ENCODE assay signal across 8 mouse cellular contexts in the genomic region with DNA sequence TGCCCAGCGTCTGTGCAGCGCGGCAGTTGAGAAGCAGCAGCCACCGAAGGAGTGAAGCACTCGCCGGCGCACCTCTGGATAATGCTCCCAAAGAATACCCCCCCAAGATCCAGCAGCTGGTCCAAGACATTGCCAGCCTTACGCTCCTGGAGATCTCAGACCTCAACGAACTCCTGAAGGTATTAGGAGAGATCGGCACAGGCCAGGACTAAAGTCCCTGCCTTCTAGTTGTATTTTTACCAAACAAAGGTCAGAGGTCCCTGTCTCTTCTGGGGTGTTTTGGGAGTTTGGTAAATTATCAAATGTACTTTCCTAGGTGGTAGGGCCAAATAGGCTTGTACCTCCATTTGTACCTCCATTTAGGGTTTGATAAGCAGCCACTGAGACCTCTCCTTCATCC. TPM values are rescaled to one million over a fixed set of nuclear protein-coding genes. Genes with fewer than 3 reads are reported as not detected.
DNase-seq lines count a peak whose midpoint lies in the region; ATAC-seq and TF ChIP-seq lines count a peak whose summit lies in the region.

No protein-coding gene starts in this region.

- WGBS in heart, embryonic 12.5 days = 9% methylated on average over 10 of the region's 10 CpGs
- 3% methylated on average over 10 of the region's 10 CpGs for WGBS in intestine, postnatal 0 days
- WGBS in midbrain, embryonic 11.5 days = 12% methylated on average over 10 of the region's 10 CpGs

- no peak for DNase-seq in heart, adult 8-10 months (ENCODE audit: low spot score)
- no peak for DNase-seq in midbrain, embryonic 11.5 days (ENCODE audit: low spot score, missing footprints)
- no peak for DNase-seq in right cerebral cortex, postnatal 36 days (ENCODE audit: low spot score in 2 of 2)
- DNase-seq in urinary bladder, postnatal 10 days (ENCODE audit: low spot score) = no peak
- no peak for DNase-seq in gastrocnemius, postnatal 10 days

- no peaks in the 10 kb centered on the region for H3K9me3 ChIP-seq in heart, embryonic 12.5 days (replicated peaks)
- no peaks in the 10 kb centered on the region for H3K9me3 ChIP-seq in intestine, postnatal 0 days (ENCODE audit: control insufficient read depth)
- H3K9me3 ChIP-seq in midbrain, embryonic 11.5 days (ENCODE audit: control insufficient read depth, low read length) = no peaks in the 10 kb centered on the region

- H3K27me3 ChIP-seq in heart, embryonic 12.5 days (replicated peaks) = no peaks in the 10 kb centered on the region
- no peaks in the 10 kb centered on the region for H3K27me3 ChIP-seq in intestine, postnatal 0 days (replicated peaks; ENCODE audit: control insufficient read depth, insufficient read depth, low read length)
- no peaks in the 10 kb centered on the region for H3K27me3 ChIP-seq in midbrain, embryonic 11.5 days (ENCODE audit: control insufficient read depth, insufficient read depth, low read length)

- no peak for TF ChIP-seq CTCF in intestine, postnatal 0 days (IDR thresholded peaks at IDR 0.05; ENCODE audit: low read depth)

- peak overlapping the region; percentile 91 for H3K4me2 ChIP-seq in heart, embryonic 12.5 days
- H3K4me2 ChIP-seq in intestine, postnatal 0 days (replicated peaks; ENCODE audit: low read depth) = peak overlapping the region; percentile 84
- H3K4me2 ChIP-seq in midbrain, embryonic 11.5 days = peak overlapping the region; percentile 89

- H3K4me3 ChIP-seq in heart, embryonic 12.5 days = peak overlapping the region; percentile 94
- peak overlapping the region; percentile 89 for H3K4me3 ChIP-seq in brown adipose tissue, adult 24 weeks (ENCODE audit: insufficient read depth, low read depth, low read length)
- H3K4me3 ChIP-seq in intestine, postnatal 0 days (ENCODE audit: low read depth, low read length) = peak overlapping the region; percentile 98
- peak overlapping the region; percentile 98 for H3K4me3 ChIP-seq in midbrain, embryonic 11.5 days (ENCODE audit: low read depth, low read length)

- H3K4me1 ChIP-seq in heart, embryonic 12.5 days (replicated peaks) = peaks cover 22% of the 10 kb centered on the region
- H3K4me1 ChIP-seq in brown adipose tissue, adult 24 weeks (ENCODE audit: control insufficient read depth, insufficient read depth, insufficient read length, low read length) = no peaks in the 10 kb centered on the region; the same call in 1 of the 2 replicates
- H3K4me1 ChIP-seq in intestine, postnatal 0 days (replicated peaks; ENCODE audit: control insufficient read depth, insufficient read depth, low read length) = peaks cover 8% of the 10 kb centered on the region; the same call in 1 of the 2 replicates
- H3K4me1 ChIP-seq in midbrain, embryonic 11.5 days (ENCODE audit: control insufficient read depth, insufficient read depth, low read length) = peaks cover 16% of the 10 kb centered on the region

- H3K27ac ChIP-seq in heart, embryonic 12.5 days (ENCODE audit: poor library complexity, severe bottlenecking) = peak overlapping the region; percentile 81
- peak overlapping the region; percentile 83 for H3K27ac ChIP-seq in brown adipose tissue, adult 24 weeks (replicated peaks; ENCODE audit: low read depth, low read length)
- H3K27ac ChIP-seq in intestine, postnatal 0 days (ENCODE audit: low read depth, low read length) = peak overlapping the region; percentile 77
- no peak overlapping the region; the same call in 1 of the 2 replicates for H3K27ac ChIP-seq in midbrain, embryonic 11.5 days (ENCODE audit: low read depth, low read length)

- H3K9ac ChIP-seq in heart, embryonic 12.5 days = peak overlapping the region; percentile 96
- peak overlapping the region; percentile 82 for H3K9ac ChIP-seq in intestine, postnatal 0 days (ENCODE audit: low read depth, low read length)
- H3K9ac ChIP-seq in midbrain, embryonic 11.5 days (ENCODE audit: low read length) = peak overlapping the region; percentile 94

- H3K36me3 ChIP-seq in heart, embryonic 12.5 days = peaks cover 70% of the 10 kb centered on the region
- H3K36me3 ChIP-seq in intestine, postnatal 0 days (ENCODE audit: control insufficient read depth, insufficient read depth) = peaks cover 58% of the 10 kb centered on the region
- H3K36me3 ChIP-seq in midbrain, embryonic 11.5 days (ENCODE audit: control insufficient read depth, insufficient read depth, low read length) = peaks cover 30% of the 10 kb centered on the region

- ATAC-seq in heart, embryonic 12.5 days (ENCODE audit: insufficient number of reproducible peaks, low FRiP score) = no peak
- no peak for ATAC-seq in intestine, postnatal 0 days
- no peak for ATAC-seq in midbrain, embryonic 11.5 days (ENCODE audit: low FRiP score)

RNA-seq across cellular contexts. Expression of a gene that starts 0.8 kb away (rescaled TPM):
- polyA plus RNA-seq in heart, embryonic 12.5 days (2016; fragmentation: Nextera tagmentation; extraction: Ambion mirVana) = 208 and 219 TPM in 2 replicates
- total RNA-seq in heart, adult 8-10 months (2022) = 100 to 1,000 TPM; 233 to 251 (median 242) TPM
- 278 and 304 TPM in 2 replicates for polyA plus RNA-seq in brown adipose tissue, adult 24 weeks (2012; ENCODE audit: insufficient read depth, insufficient read length, missing spikeins)
- 204 and 208 TPM in 2 replicates for polyA plus RNA-seq in intestine, postnatal 0 days (2015; fragmentation: Nextera tagmentation; extraction: Ambion mirVana)
- polyA plus RNA-seq in midbrain, embryonic 11.5 days (2014; fragmentation: Nextera tagmentation; extraction: Ambion mirVana) = 137 and 152 TPM in 2 replicates
- total RNA-seq in gastrocnemius, postnatal 10 days (2021) = 100 to 1,000 TPM; 121 to 147 TPM

RNA-seq across cellular contexts. Expression of a gene that starts 6.4 kb away (rescaled TPM):
- polyA plus RNA-seq in heart, embryonic 12.5 days (2016; fragmentation: Nextera tagmentation; extraction: Ambion mirVana) = 44.2 and 46.2 TPM in 2 replicates
- total RNA-seq in heart, adult 8-10 months (2022) = 10 to 100 TPM; 13.7 to 19.4 (median 16.0) TPM
- polyA plus RNA-seq in brown adipose tissue, adult 24 weeks (2012; ENCODE audit: insufficient read depth, insufficient read length, missing spikeins) = 32.9 and 33.9 TPM in 2 replicates
- 139 and 143 TPM in 2 replicates for polyA plus RNA-seq in intestine, postnatal 0 days (2015; fragmentation: Nextera tagmentation; extraction: Ambion mirVana)
- polyA plus RNA-seq in midbrain, embryonic 11.5 days (2014; fragmentation: Nextera tagmentation; extraction: Ambion mirVana) = 30.0 and 38.7 TPM in 2 replicates
- total RNA-seq in gastrocnemius, postnatal 10 days (2021) = 10 to 100 TPM in 1 of 2 experiments, 1 to 10 TPM in 1; 9.7 to 11.1 TPM

RNA-seq across cellular contexts. Expression of a gene that starts 17.8 kb away (rescaled TPM):
- polyA plus RNA-seq in heart, embryonic 12.5 days (2016; fragmentation: Nextera tagmentation; extraction: Ambion mirVana) = 35.9 and 41.6 TPM in 2 replicates
- total RNA-seq in heart, adult 8-10 months (2022) = 10 to 100 TPM; 10.7 to 12.1 (median 11.8) TPM
- polyA plus RNA-seq in brown adipose tissue, adult 24 weeks (2012; ENCODE audit: insufficient read depth, insufficient read length, missing spikeins) = 11.4 and 20.4 TPM in 2 replicates
- polyA plus RNA-seq in intestine, postnatal 0 days (2015; fragmentation: Nextera tagmentation; extraction: Ambion mirVana) = 22.8 and 23.3 TPM in 2 replicates
- polyA plus RNA-seq in midbrain, embryonic 11.5 days (2014; fragmentation: Nextera tagmentation; extraction: Ambion mirVana) = 48.0 and 53.0 TPM in 2 replicates
- total RNA-seq in gastrocnemius, postnatal 10 days (2021) = 10 to 100 TPM; 16.1 to 17.5 TPM

RNA-seq across cellular contexts. Expression of a gene that starts 27.3 kb away (rescaled TPM):
- 24.1 and 24.7 TPM in 2 replicates for polyA plus RNA-seq in heart, embryonic 12.5 days (2016; fragmentation: Nextera tagmentation; extraction: Ambion mirVana)
- 1 to 10 TPM; 5.7 to 8.0 (median 7.1) TPM for total RNA-seq in heart, adult 8-10 months (2022)
- polyA plus RNA-seq in brown adipose tissue, adult 24 weeks (2012; ENCODE audit: insufficient read depth, insufficient read length, missing spikeins) = 5.7 and 8.6 TPM in 2 replicates
- polyA plus RNA-seq in intestine, postnatal 0 days (2015; fragmentation: Nextera tagmentation; extraction: Ambion mirVana) = 14.1 and 16.0 TPM in 2 replicates
- 25.4 and 25.6 TPM in 2 replicates for polyA plus RNA-seq in midbrain, embryonic 11.5 days (2014; fragmentation: Nextera tagmentation; extraction: Ambion mirVana)
- total RNA-seq in gastrocnemius, postnatal 10 days (2021) = 1 to 10 TPM; 5.5 to 6.8 TPM

RNA-seq across cellular contexts. Expression of a gene that starts 27.4 kb away (rescaled TPM):
- polyA plus RNA-seq in heart, embryonic 12.5 days (2016; fragmentation: Nextera tagmentation; extraction: Ambion mirVana) = 14.9 and 15.2 TPM in 2 replicates
- 10 to 100 TPM; 64.4 to 76.6 (median 70.0) TPM for total RNA-seq in heart, adult 8-10 months (2022)
- 58.7 and 70.2 TPM in 2 replicates for polyA plus RNA-seq in brown adipose tissue, adult 24 weeks (2012; ENCODE audit: insufficient read depth, insufficient read length, missing spikeins)
- polyA plus RNA-seq in intestine, postnatal 0 days (2015; fragmentation: Nextera tagmentation; extraction: Ambion mirVana) = 15.5 and 17.6 TPM in 2 replicates
- 10.4 and 11.5 TPM in 2 replicates for polyA plus RNA-seq in midbrain, embryonic 11.5 days (2014; fragmentation: Nextera tagmentation; extraction: Ambion mirVana)
- 10 to 100 TPM; 21.2 to 24.1 TPM for total RNA-seq in gastrocnemius, postnatal 10 days (2021)
